Mouse (Mus musculus) liver, embryonic 11.5 days (tissue): ENCODE data around the gene 1520401A03Rik. TPM values are rescaled to one million over a fixed set of nuclear protein-coding genes. Genes with fewer than 3 reads are reported as not detected.

Experiments used
- ATAC-seq: fragments of 200-750 bp; cut with Nextera tagmentation; replicated peaks from 2 replicates; pipeline ENCODE4 v1.8.0; 2017; ENCODE audit warnings: moderate number of reproducible peaks, mild to moderate bottlenecking, moderate TSS enrichment, moderate library complexity; ENCODE audit not compliant: low FRiP score
- DNase-seq: peaks from one replicate; pipeline ENCODE4 v3.0.0-alpha.2; 2017; ENCODE audit warnings: low spot score
- H3K27ac ChIP-seq: fragments of 300-500 bp; sonication (generic); 2 replicates; pipeline ENCODE4 v1.5.1; 2014; ENCODE audit warnings: mild to moderate bottlenecking, low read depth, low read length, control low read depth
- H3K27me3 ChIP-seq: fragments of 300-500 bp; sonication (generic); replicated peaks from 2 replicates; pipeline ENCODE4 v1.6.1; 2014; ENCODE audit warnings: low read length, mixed read lengths; ENCODE audit not compliant: control insufficient read depth, insufficient read depth
- H3K36me3 ChIP-seq: fragments of 300-500 bp; sonication (generic); 2 replicates; pipeline ENCODE4 v1.6.1; 2014; ENCODE audit warnings: mild to moderate bottlenecking, low read length, moderate library complexity, mixed read lengths; ENCODE audit not compliant: control insufficient read depth, insufficient read depth
- H3K4me1 ChIP-seq: fragments of 300-500 bp; sonication (generic); replicated peaks from 2 replicates; pipeline ENCODE4 v1.6.1; 2014; ENCODE audit warnings: low read length, mixed read lengths; ENCODE audit not compliant: control insufficient read depth, insufficient read depth
- H3K4me2 ChIP-seq: fragments of 300-500 bp; sonication (generic); 2 replicates; pipeline ENCODE4 v1.6.1; 2014; ENCODE audit warnings: mild to moderate bottlenecking, control low read depth, moderate library complexity
- H3K4me3 ChIP-seq: fragments of 300-500 bp; sonication (generic); 2 replicates; pipeline ENCODE4 v1.5.1; 2014; ENCODE audit warnings: low read depth, low read length, control low read depth
- H3K9ac ChIP-seq: fragments of 300-500 bp; sonication (generic); 2 replicates; pipeline ENCODE4 v1.6.1; 2014; ENCODE audit warnings: low read depth, low read length, control low read depth
- H3K9me3 ChIP-seq: fragments of 300-500 bp; sonication (generic); 2 replicates; pipeline ENCODE4 v1.6.1; 2016; ENCODE audit warnings: low read length, inconsistent platforms, mixed read lengths; ENCODE audit not compliant: control insufficient read depth
- WGBS: fragments of 180-500 bp; shearing (Covaris S2); extraction: QIAGEN DNeasy Blood & Tissue Kit; methylation state at CpG from one replicate; pipeline ENCODE4 v1.1.7; 2014; 5-methylcytosine and 5-hydroxymethylcytosine counted together
- polyA plus RNA-seq: library from polyadenylated mRNA; unstranded; fragments of >200 nt; fragmentation: Nextera tagmentation; extraction: Ambion mirVana; gene quantifications from 2 replicates; pipeline ENCODE4 v1.2.1, GENCODE M21; 2014

1520401A03Rik gene
- polyA plus RNA-seq, 1 experiment from 2014 or later = 0.11 TPM

GRCm38 (mm10) chr17:23660117-23660875, 62.3 kb downstream of the 1520401A03Rik start, which contains the start of gene Bicdl2:
Bicdl2 (plus strand) TSS chr17:23660506.
- Histone ChIP-seq H3K4me2 (peak within 1 kb of the TSS; percentile 47), H3K4me3 (peak within 1 kb of the TSS; percentile 26; the same call in 1 of the 2 replicates), H3K9ac (no peak within 1 kb of the TSS), H3K27me3 (peaks cover 33% of the 10 kb centered on the region), H3K27ac (no peak within 1 kb of the TSS), H3K36me3 (no peaks in the 10 kb centered on the region), H3K9me3 (no peaks in the 10 kb centered on the region), H3K4me1 (0 out of 2 replicates have a peak, but pooled peaks cover 4% of the 10 kb centered on the region)
- ATAC-seq (no peak), DNase-seq (no peak)
- 7% methylated on average over 27 of the region's 27 CpGs for WGBS

GRCm38 (mm10) chr17:23658450-23658849, 64.1 kb downstream of the 1520401A03Rik start:
- Histone ChIP-seq H3K27ac (no peak overlapping the region), H3K9ac (no peak overlapping the region), H3K4me1 (0 out of 2 replicates have a peak, but pooled peaks cover 4% of the 10 kb centered on the region), H3K4me3 (no peak overlapping the region), H3K9me3 (no peaks in the 10 kb centered on the region), H3K27me3 (peaks cover 33% of the 10 kb centered on the region), H3K4me2 (no peak overlapping the region), H3K36me3 (no peaks in the 10 kb centered on the region)
- no peak for ATAC-seq
- 74% methylated on average over 3 of the region's 3 CpGs for WGBS
- DNase-seq = no peak

Other genes starting within 250 kb of the 1520401A03Rik start
- not detected in 2 replicates for gene Vmn2r117, start 243.1 kb downstream of the 1520401A03Rik start, polyA plus RNA-seq
- gene Zfp213, start 158.5 kb downstream of the 1520401A03Rik start, polyA plus RNA-seq = 14.3 and 14.8 TPM in 2 replicates
- 5.6 and 6.3 TPM in 2 replicates for gene Zfp13, start 123.3 kb downstream of the 1520401A03Rik start, polyA plus RNA-seq
- gene Zscan10, start 121.9 kb downstream of the 1520401A03Rik start, polyA plus RNA-seq = 0.12 and 0.25 TPM in 2 replicates
- gene Mmp25, start 77.5 kb downstream of the 1520401A03Rik start, polyA plus RNA-seq = 0.27 TPM in 1 of 2 replicates, not detected in the other
- 0.37 TPM in 1 of 2 replicates, not detected in the other for gene Bicdl2, start 62.3 kb downstream of the 1520401A03Rik start, polyA plus RNA-seq
- gene Hcfc1r1, start 49.2 kb downstream of the 1520401A03Rik start, polyA plus RNA-seq = 36.5 and 36.6 TPM in 2 replicates
- 48.9 and 50.7 TPM in 2 replicates for gene Thoc6, start 48.9 kb downstream of the 1520401A03Rik start, polyA plus RNA-seq
- gene Tnfrsf12a, start 45.3 kb downstream of the 1520401A03Rik start, polyA plus RNA-seq = 7.9 and 9.5 TPM in 2 replicates
- 9.9 and 11.4 TPM in 2 replicates for gene Cldn6, start 43.5 kb downstream of the 1520401A03Rik start, polyA plus RNA-seq
- 0.49 and 0.56 TPM in 2 replicates for gene Cldn9, start 38.8 kb downstream of the 1520401A03Rik start, polyA plus RNA-seq
- 51.5 and 60.2 TPM in 2 replicates for gene Pkmyt1, start 3.6 kb upstream of the 1520401A03Rik start, polyA plus RNA-seq
- 10.4 and 11.4 TPM in 2 replicates for gene Paqr4, start 18.1 kb upstream of the 1520401A03Rik start, polyA plus RNA-seq
- gene Kremen2, start 23.1 kb upstream of the 1520401A03Rik start, polyA plus RNA-seq = 0.60 and 0.73 TPM in 2 replicates
- gene Flywch1, start 48.8 kb upstream of the 1520401A03Rik start, polyA plus RNA-seq = 39.1 and 42.3 TPM in 2 replicates
- 9.4 and 10.6 TPM in 2 replicates for gene Flywch2, start 63.3 kb upstream of the 1520401A03Rik start, polyA plus RNA-seq
- 355 and 398 TPM in 2 replicates for gene Srrm2, start 67.7 kb upstream of the 1520401A03Rik start, polyA plus RNA-seq
- 744 and 795 TPM in 2 replicates for gene Elob, start 106.4 kb upstream of the 1520401A03Rik start, polyA plus RNA-seq
- not detected in 2 replicates for gene Prss33, start 113.3 kb upstream of the 1520401A03Rik start, polyA plus RNA-seq
- gene Prss32, start 121.1 kb upstream of the 1520401A03Rik start, polyA plus RNA-seq = not detected in 2 replicates
- gene Prss41, start 121.4 kb upstream of the 1520401A03Rik start, polyA plus RNA-seq = 0.84 and 1.2 TPM in 2 replicates
- not detected in 2 replicates for gene Prss21, start 145.3 kb upstream of the 1520401A03Rik start, polyA plus RNA-seq
- not detected in 2 replicates for gene Dcpp1, start 158.1 kb upstream of the 1520401A03Rik start, polyA plus RNA-seq
- gene Dcpp2, start 158.1 kb upstream of the 1520401A03Rik start, polyA plus RNA-seq = not detected in 2 replicates
- not detected in 2 replicates for gene Dcpp3, start 194.7 kb upstream of the 1520401A03Rik start, polyA plus RNA-seq
- gene Sbp, start 218.9 kb upstream of the 1520401A03Rik start, polyA plus RNA-seq = not detected in 2 replicates
- gene Sbpl, start 232.5 kb upstream of the 1520401A03Rik start, polyA plus RNA-seq = not detected in 2 replicates